Mouse (Mus musculus): ENCODE data around the gene Tmem259. TPM values are rescaled to one million over a fixed set of nuclear protein-coding genes. Genes with fewer than 3 reads are reported as not detected.
A peak's percentile ranks its signal among the peaks of the same experiment; 100 is the strongest.

The Tmem259 gene
- total RNA-seq, 2 experiments from 2014 or later = 117 to 120 TPM

- no peak for DNase-seq
These were observed 3.8 kb upstream of the Tmem259 start for GRCm38 (mm10) chr10:79987771-79988505.

GRCm38 (mm10) chr10:79986963-79987362, 2.8 kb upstream of the Tmem259 start:
- peak; percentile 95 for DNase-seq

DNA sequence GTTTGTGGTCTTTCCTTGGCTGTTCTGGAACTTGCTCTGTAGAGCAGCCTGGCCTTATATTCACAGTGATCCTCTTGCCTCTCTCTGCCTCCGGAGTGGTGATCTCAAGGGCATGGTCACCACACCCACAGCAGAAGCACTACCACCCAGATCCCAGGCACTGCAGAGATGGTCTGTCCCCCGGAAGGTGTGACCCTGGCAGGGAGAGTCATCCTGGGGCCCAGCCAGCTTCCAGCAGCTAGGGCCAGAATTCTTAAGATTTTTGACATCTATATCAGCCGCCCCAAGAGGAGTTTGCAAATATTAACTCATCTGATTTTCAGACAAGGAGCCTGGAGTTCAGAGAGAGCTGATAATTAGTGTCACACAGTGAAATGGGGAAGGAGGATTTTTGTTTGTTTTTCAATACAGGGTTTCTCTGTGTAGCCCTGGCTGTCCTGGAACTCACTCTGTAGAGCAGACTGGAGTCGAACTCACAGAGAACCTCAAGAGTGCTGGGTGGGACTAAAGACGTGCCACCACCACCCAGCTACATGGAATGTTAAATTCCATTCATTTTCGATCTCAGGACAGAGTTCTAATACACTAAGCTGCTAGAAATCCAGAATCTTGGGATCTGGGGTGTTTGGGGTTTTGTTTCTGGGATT, 2.2 kb upstream of the Tmem259 start:
- DNase-seq = peak; percentile 58

DNA sequence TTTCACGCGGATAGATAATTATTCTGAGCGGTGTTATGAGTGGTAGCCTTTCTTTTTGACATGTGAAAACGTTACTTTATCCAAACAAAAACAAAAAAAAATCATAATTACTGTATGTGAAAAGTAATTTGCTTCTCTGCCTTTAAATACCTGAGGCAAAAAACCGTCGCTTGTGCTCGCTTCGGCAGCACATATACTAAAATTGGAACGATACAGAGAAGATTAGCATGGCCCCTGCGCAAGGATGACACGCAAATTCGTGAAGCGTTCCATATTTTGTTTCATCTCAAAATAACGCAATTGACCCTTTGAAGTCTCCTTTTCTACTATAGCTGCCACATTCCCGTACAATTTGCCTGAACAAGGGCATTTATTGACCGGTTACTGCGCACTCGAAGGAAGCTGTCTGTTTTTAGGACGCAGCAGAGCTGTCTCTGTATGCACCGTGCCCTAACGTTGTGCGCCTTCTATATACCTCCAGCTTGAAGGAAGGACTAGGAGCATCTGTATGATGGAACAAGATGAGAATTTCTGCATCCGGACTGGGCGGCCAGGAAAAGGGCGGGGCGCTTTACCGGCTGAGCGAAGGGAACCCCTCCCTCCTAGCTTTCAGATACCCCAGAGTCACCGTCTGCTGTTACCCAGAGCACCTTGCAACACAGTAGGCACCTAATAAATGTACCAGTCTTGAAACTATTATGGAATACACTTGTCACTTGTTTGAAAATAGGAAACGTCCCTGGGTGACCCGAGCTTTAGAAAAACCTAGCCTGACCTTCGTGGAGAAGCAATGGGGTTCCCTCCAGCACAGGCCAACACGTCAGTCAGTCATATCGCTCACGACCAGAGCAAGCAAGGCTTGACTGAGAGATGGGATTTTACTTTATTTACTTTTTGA, 1.5 kb upstream of the Tmem259 start:
- peak; percentile 65 for DNase-seq

DNA sequence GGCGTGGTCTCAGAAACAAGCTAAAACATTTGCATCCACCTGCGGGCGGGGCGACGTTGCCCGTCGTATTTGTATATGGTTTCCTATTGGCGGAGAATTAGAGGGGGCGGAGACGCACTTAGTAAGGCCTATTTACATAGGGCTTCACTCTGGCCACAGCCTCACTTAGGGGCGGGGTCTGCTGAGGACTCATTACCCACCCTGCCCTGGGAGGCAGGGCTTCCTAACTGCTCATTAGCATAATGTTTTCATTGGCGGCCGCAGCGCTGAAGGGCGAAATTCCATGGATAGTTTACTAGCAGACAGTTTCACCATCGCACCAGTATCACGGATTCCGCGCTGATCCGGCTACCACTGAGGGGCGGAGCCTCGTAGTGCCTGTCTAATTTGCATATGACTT, 741 bp upstream of the Tmem259 start:
- peak; percentile 96 for DNase-seq

DNA sequence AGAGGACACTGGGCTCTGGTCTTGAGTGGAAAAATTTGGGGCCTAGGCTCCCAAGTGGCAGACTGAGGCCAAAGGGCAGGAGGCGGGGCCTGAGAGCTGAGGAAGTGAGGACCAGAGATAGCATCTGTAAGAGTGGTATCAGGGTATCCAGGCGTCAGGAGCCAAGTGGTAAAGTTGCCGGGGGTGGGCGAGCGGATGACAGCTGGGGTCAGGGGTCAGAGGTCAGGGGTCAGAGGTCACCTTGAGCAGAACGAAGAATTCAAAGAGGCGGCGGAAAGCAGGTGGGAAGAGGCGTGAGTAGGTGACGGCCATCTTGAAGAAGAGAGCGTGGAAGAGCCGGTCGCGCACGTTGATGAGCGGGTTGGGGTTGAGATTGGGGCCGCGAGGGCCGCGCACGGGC, 460 bp downstream of the Tmem259 start:
- DNase-seq = peak; percentile 71

- DNase-seq = no peak
These were observed 925 bp downstream of the Tmem259 start for GRCm38 (mm10) chr10:79983205-79983604.

GRCm38 (mm10) chr10:79979401-79980155, 4.6 kb downstream of the Tmem259 start:
- no peak for DNase-seq

DNA sequence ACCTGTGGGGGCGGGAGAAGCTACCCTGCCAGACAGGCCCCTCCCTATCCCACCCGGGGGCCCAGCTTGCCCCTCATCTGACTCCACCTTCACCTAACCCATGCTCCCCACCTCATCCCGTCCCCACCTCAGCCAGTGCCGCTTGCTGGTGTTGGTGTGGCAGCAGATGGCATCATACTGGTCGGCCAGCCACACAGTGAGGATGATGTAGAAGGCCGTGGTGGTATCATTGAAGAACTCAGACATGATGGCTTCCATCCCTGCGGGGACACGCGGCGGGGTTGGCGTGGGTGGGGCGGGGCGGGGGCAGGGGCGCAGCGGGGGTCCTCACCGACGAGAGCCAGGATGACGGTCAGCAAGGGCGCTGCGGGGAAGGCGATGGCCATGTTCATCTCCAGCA, 6.1 kb downstream of the Tmem259 start:
- DNase-seq = no peak

DNA sequence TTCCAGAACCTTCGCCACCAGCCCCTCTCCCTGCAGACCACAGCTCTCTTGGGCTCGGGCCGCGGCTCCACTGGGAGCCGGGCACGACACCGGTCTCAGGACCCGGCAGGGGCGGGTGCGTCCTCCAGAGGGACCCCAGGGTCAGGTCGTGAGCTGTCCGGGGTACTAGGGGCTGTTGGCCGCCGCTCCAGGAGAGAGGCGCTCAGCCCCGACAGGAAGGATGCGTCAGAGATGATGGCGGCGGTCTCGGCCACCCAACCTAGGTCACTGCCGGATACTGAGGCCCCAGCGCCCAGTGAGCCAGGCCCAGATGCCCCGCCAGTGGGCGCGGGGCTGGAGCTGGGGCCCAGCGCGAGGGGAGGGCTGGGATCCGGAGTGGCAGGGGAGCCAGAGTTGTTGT, 6.8 kb downstream of the Tmem259 start:
- DNase-seq = no peak

GRCm38 (mm10) chr10:79976722-79977107, 7.4 kb downstream of the Tmem259 start:
- DNase-seq = no peak

DNA sequence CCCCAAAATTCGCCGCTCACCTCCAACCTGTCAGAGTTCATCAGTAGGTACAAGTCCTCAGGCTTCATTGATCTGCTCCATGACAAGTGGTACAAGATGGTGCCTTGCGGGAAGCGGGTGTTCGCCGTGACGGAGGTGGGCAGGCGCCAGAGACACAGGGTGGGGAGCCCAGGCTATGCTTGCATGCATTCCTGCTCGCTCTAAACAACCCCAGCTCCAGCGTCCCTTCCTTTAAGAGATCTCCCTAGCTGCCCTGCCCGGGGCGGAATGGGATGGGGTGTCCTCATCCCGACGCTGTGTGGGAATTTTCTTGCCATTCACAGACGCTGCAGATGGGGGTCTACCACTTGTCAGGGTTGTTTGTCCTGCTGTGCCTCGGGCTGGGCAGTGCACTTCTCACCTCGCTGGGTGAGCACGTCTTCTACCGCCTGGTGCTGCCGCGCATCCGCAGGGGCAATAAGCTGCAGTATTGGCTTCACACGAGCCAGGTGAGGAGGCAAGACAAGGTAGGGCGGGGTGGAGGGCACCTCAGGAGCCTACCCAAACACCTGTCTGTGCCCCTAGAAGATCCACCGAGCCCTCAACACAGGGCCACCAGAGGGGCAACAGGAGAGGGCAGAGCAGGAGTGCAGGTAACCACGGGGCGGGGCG, 7.9 kb downstream of the Tmem259 start:
- no peak for DNase-seq

DNA sequence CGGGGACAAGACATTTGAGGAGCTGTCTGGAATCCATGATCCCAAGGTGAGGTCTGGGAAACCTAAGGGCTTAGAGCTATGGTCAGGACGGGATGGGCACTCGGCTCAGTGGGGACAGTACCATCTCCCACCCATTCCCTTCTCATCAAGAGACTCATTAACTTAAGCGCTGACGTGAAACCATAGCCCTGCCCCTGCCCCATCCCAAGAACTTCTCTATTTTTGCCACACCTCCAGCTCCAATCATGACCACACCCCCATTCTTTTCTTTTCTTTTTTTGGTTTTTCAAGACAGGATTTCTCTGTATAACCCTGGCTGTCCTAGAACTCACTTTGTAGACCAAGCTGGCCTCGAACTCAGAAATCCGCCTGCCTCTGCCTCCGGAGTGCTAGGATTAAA, 9.5 kb downstream of the Tmem259 start:
- no peak for DNase-seq

- DNase-seq = no peak
These were observed 10.0 kb downstream of the Tmem259 start for GRCm38 (mm10) chr10:79974087-79974486.

- peak; percentile 65 for DNase-seq
These were observed 11.3 kb downstream of the Tmem259 start for GRCm38 (mm10) chr10:79972831-79973230.

DNA sequence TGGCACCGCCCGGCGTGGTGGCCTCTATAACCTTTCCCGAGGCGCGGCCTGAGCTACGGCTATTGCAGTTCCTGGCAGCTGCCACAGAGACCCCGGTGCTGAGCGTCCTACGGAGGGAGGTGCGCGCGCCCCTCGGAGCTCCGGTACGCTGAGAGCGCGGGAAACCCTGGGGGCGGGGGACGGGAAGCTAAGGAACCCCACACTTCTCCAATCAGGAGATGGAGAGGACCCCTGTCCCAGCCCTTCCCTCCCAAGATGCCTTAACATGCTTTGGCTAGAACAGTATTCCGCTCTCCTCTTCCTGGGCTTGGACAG, 13.0 kb downstream of the Tmem259 start:
- DNase-seq = no peak

- DNase-seq = no peak
These were observed 13.5 kb downstream of the Tmem259 start, which contains the start of gene Grin3b for GRCm38 (mm10) chr10:79970415-79971182. Gene Grin3b, plus strand, starts transcription at chr10:79970715.

DNA sequence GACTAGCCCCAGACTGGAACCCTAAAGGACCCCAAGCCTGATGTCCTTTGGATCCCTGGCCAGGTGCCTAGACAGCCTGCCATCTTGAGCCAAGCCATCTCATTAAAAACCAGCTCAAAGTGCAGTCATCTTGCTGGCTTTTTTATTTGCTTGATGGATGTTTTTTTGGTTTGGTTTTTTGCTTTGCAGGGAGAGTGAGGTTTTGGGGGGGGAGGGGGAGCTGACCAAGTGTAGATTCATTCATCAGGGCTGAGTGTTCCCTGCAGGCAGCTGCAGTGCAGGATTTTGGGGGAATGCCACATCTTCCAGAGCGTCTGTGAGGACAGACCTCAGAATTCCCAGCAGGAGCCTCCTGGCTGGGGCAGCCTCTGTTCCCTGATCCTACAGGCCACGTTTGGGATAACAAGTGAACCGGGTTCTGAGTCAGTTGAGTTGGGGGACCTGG, 15.0 kb downstream of the Tmem259 start:
- DNase-seq = no peak

DNA sequence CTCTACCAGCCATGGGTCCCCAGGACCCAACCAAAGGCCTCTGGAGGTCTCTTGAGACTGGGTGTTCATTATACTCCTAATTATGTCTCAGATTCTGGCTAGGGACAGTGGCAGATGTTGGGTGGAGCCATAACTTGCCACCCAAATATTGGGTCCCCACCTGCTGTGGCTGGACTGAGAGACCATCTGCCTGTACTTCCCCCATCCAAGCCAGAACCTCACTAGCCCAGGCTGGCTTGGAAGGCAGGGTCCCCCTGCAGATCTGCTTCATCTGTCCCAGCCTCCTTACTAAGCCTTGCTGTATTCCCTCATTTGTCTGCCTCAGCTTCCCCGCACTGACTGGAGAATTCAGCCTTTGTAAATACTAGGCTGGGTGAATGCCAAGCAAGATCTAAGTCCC, 15.9 kb downstream of the Tmem259 start:
- no peak for DNase-seq

DNA sequence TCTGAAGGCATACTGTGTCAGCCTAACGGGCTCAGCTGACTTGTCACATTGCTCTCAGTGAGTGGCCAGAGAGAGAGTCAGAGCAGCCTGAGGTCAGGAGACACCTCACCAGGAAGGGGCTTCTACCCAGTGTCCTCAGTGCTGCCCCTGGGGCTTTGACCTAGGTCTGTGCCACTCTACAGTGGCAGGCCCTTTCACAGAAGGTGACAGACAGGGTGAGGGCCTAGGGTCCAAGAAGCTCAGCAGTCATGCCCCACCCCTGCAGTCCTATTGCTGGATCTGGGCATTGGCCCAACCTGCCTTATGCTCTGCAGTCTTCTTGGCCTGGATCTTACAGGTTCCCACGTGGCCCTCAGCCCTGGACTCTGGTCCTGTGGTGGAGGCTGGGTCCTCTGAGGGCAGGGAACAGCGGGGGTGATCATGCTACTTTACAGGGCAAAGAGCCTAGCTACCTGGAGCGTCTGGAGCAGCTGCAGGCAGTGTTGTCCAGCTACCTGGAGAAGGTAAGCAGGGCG, 17.2 kb downstream of the Tmem259 start:
- no peak for DNase-seq

GRCm38 (mm10) chr10:79965325-79965724, 18.8 kb downstream of the Tmem259 start:
- no peak for DNase-seq
